Mouse (Mus musculus): ENCODE measurements around the gene Dmd. TPM values are rescaled to one million over a fixed set of nuclear protein-coding genes. Genes with fewer than 3 reads are reported as not detected.
A peak's percentile ranks its signal among the peaks of the same experiment; 100 is the strongest.

The Dmd gene
- total RNA-seq (2014; rRNA removed) (55.1 and 57.9 TPM in 2 replicates), polyA plus RNA-seq (2015; fragmentation: Nextera tagmentation; extraction: Ambion mirVana) (10.3 and 17.1 TPM in 2 replicates)

DNA sequence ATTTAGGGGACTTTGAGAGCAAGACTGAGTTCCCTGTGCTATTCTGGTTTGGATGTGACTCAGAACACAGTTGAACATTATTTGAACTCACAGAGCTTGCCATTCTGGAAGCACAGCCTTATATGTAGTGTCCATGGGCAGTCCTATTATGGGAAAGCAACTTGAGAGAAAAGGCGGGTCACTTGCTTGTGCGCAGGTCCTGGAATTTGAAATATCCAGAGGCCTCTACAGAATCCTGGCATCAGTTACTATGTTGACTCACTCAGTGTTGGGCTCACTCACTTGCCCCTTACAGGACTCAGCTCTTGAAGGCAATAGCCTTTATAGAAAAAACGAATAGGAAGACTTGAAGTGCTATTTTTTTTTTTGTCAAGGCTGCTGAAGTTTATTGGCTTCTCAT lies at the start of gene Dmd:
Dmd (plus strand) TSS at position 241 of the 400 bp plus-strand sequence.
- no peak for TF ChIP-seq CTCF (IDR thresholded peaks at IDR 0.05; ENCODE audit: low read depth)
- 73% methylated on average over 3 of the region's 3 CpGs for WGBS
- ATAC-seq: no peak
- Histone ChIP-seq H3K9me3 (ENCODE audit: low read length) (no peaks in the 10 kb centered on the region), H3K27ac (ENCODE audit: low read depth, low read length) (no peak within 1 kb of the TSS), H3K36me3 (ENCODE audit: insufficient read depth) (no peaks in the 10 kb centered on the region), H3K4me2 (ENCODE audit: low read depth) (no peak within 1 kb of the TSS), H3K27me3 (ENCODE audit: insufficient read depth, low read length) (no peaks in the 10 kb centered on the region), H3K9ac (no peak within 1 kb of the TSS), H3K4me3 (ENCODE audit: low read depth, low read length) (no peak within 1 kb of the TSS), H3K4me1 (ENCODE audit: insufficient read depth) (no peaks in the 10 kb centered on the region)
- DNase-seq: no peak

- H3K9me3 ChIP-seq (ENCODE audit: low read length): no peaks in the 10 kb centered on the region
- ATAC-seq (no peak), DNase-seq (no peak)
- no peak overlapping the region for H3K9ac ChIP-seq
- no peak overlapping the region for H3K27ac ChIP-seq (ENCODE audit: low read depth, low read length)
- no peak overlapping the region for H3K4me2 ChIP-seq (ENCODE audit: low read depth)
- H3K4me3 ChIP-seq (ENCODE audit: low read depth, low read length): no peak overlapping the region
- H3K4me1 ChIP-seq (ENCODE audit: insufficient read depth): no peaks in the 10 kb centered on the region
- H3K27me3 ChIP-seq (ENCODE audit: insufficient read depth, low read length): no peaks in the 10 kb centered on the region
- TF ChIP-seq CTCF (IDR thresholded peaks at IDR 0.05; ENCODE audit: low read depth): no peak
- H3K36me3 ChIP-seq (ENCODE audit: insufficient read depth): no peaks in the 10 kb centered on the region
Measured at GRCm38 (mm10) chrX:82901515-82901914, 47.2 kb upstream of the Dmd start.

DNA sequence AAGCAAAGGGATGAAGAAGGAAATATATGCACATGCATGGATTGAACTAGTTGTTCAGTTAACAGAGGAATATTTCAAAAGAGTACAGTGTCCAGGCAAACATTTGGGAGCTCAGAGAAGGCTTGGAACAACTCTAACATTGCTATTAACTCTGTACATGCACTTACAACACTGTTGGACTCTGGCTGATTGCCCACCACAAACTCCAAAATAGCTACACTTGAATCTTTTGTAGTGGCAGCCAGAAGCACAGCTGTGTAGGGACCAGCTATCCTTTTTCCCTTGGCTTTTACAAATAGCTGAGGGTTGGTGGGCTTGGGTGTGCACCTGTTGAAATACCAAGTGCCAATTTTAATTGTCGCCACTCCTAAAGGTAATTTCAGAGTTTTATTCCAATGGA lies 39.0 kb downstream of the Dmd start:
- no peaks in the 10 kb centered on the region for H3K36me3 ChIP-seq (ENCODE audit: insufficient read depth)
- no peaks in the 10 kb centered on the region for H3K9me3 ChIP-seq (ENCODE audit: low read length)
- H3K4me3 ChIP-seq (ENCODE audit: low read depth, low read length): no peak overlapping the region
- H3K9ac ChIP-seq: no peak overlapping the region
- no peaks in the 10 kb centered on the region for H3K4me1 ChIP-seq (ENCODE audit: insufficient read depth)
- 78% methylated on average over 1 of the region's 1 CpGs for WGBS
- H3K27ac ChIP-seq (ENCODE audit: low read depth, low read length): no peak overlapping the region
- TF ChIP-seq CTCF (IDR thresholded peaks at IDR 0.05; ENCODE audit: low read depth): no peak
- no peaks in the 10 kb centered on the region for H3K27me3 ChIP-seq (ENCODE audit: insufficient read depth, low read length)
- ATAC-seq: no peak
- no peak overlapping the region for H3K4me2 ChIP-seq (ENCODE audit: low read depth)
- DNase-seq: no peak

DNA sequence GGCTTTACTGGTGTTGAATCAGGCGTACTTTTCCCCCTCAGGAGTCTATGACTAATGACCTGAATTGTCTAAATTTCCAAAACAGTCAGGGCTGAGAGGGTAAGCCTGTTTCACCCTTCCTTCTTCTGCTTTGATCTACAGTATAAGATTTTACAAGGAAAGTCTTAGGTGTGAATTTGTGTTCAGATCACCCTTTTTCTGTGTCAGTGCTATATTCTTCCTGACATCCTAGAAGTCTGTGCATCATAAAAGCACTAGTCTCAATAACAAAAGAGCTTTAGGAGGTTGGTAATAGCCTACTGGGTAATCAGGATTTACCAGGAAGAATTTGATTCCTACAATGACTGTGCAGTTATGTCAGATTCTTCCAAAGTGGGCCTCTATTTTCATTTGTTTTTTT lies 101.5 kb downstream of the Dmd start:
- WGBS: 60% methylated on average over 1 of the region's 1 CpGs
- no peak for TF ChIP-seq CTCF (IDR thresholded peaks at IDR 0.05; ENCODE audit: low read depth)
- DNase-seq: no peak

DNA sequence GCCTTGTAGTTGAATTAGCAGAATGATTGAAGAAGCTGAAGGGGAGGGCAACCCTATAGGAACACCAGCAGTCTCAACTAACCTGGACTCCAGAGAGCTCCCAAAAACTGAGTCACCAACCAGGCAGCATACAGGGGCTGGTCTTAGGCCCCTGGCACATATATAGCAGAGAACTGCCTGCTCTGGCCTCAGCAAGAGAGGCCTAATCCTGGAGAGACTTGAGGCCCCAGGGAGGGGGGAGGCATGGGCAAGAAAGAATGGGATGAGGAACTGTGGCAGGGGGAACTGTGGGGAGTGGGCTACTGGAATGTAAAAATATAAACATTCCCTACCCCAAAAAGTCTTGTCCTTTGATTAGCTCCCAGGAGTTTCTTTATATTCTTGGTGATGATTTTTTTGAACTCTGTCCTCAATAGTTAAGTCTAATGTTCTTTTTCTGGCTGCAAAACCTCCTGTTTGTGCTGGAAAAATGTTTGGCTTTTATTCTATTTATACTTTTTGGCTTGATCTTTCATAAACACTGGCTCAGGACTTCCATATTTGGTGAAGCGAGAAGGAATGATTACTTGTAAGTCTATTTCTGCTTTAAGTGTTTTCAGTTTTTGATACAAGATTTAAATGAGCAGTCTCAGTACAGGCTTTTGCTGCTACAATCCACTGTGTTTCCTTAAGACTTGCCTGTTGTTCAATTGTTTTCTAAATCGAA lies 167.7 kb downstream of the Dmd start:
- Histone ChIP-seq H3K27ac (ENCODE audit: low read depth, low read length) (no peak overlapping the region), H3K4me1 (ENCODE audit: insufficient read depth) (no peaks in the 10 kb centered on the region), H3K9ac (no peak overlapping the region), H3K4me3 (ENCODE audit: low read depth, low read length) (no peak overlapping the region), H3K9me3 (ENCODE audit: low read length) (no peaks in the 10 kb centered on the region), H3K36me3 (ENCODE audit: insufficient read depth) (no peaks in the 10 kb centered on the region), H3K4me2 (ENCODE audit: low read depth) (no peak overlapping the region), H3K27me3 (ENCODE audit: insufficient read depth, low read length) (no peaks in the 10 kb centered on the region)
- no peak for DNase-seq
- TF ChIP-seq CTCF (IDR thresholded peaks at IDR 0.05; ENCODE audit: low read depth): no peak
- no peak for ATAC-seq
- 45% methylated on average over 2 of the region's 2 CpGs for WGBS

More for the DNA sequence above, 101.5 kb downstream of the Dmd start:
- Histone ChIP-seq H3K4me1 (ENCODE audit: insufficient read depth) (no peaks in the 10 kb centered on the region), H3K36me3 (ENCODE audit: insufficient read depth) (no peaks in the 10 kb centered on the region), H3K4me3 (ENCODE audit: low read depth, low read length) (no peak overlapping the region), H3K9ac (no peak overlapping the region), H3K4me2 (ENCODE audit: low read depth) (no peak overlapping the region), H3K27ac (ENCODE audit: low read depth, low read length) (no peak overlapping the region), H3K27me3 (ENCODE audit: insufficient read depth, low read length) (no peaks in the 10 kb centered on the region), H3K9me3 (ENCODE audit: low read length) (no peaks in the 10 kb centered on the region)
- no peak for ATAC-seq

- Histone ChIP-seq H3K9ac (no peak overlapping the region), H3K27ac (ENCODE audit: low read depth, low read length) (no peak overlapping the region), H3K4me1 (ENCODE audit: insufficient read depth) (no peaks in the 10 kb centered on the region), H3K36me3 (ENCODE audit: insufficient read depth) (no peaks in the 10 kb centered on the region), H3K9me3 (ENCODE audit: low read length) (no peaks in the 10 kb centered on the region), H3K27me3 (ENCODE audit: insufficient read depth, low read length) (no peaks in the 10 kb centered on the region), H3K4me3 (ENCODE audit: low read depth, low read length) (no peak overlapping the region), H3K4me2 (ENCODE audit: low read depth) (no peak overlapping the region)
- ATAC-seq (no peak), DNase-seq (peak; percentile 2)
- 54% methylated on average over 2 of the region's 2 CpGs for WGBS
- TF ChIP-seq CTCF (IDR thresholded peaks at IDR 0.05; ENCODE audit: low read depth): no peak
Measured at GRCm38 (mm10) chrX:83117198-83117597, 168.5 kb downstream of the Dmd start.

DNA sequence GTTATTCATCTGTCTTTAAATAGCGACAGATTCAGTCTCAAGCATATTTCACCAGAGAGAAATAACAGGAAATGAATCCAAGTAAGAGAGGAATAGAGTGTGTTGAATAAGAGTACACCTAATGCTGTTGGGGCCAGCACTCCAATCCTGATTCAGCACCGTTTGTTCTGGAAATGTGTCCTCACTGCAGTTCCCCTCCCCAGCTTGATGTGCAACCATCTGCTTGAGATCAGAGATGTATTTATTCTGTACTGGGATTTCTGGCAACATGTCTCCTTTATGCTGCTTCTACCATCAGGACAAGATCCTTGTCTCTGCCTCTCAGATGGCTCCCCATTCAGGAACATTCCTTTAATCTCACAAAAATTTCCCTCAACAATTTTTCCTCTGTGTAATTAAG lies 271.9 kb downstream of the Dmd start:
- Histone ChIP-seq H3K36me3 (ENCODE audit: insufficient read depth) (no peaks in the 10 kb centered on the region), H3K27me3 (ENCODE audit: insufficient read depth, low read length) (no peaks in the 10 kb centered on the region), H3K9me3 (ENCODE audit: low read length) (no peaks in the 10 kb centered on the region), H3K9ac (no peak overlapping the region), H3K4me3 (ENCODE audit: low read depth, low read length) (no peak overlapping the region), H3K27ac (ENCODE audit: low read depth, low read length) (0 out of 2 replicates have a peak overlapping the region, but pooled peaks have one; percentile 10), H3K4me1 (ENCODE audit: insufficient read depth) (no peaks in the 10 kb centered on the region), H3K4me2 (ENCODE audit: low read depth) (no peak overlapping the region)
- peak; percentile 1 for DNase-seq
- 64% methylated on average over 2 of the region's 2 CpGs for WGBS
- TF ChIP-seq CTCF (IDR thresholded peaks at IDR 0.05; ENCODE audit: low read depth): no peak
- no peak for ATAC-seq

Data from forebrain, postnatal 0 days (tissue).